Mouse (Mus musculus) liver, postnatal 0 days (tissue): Measurements from ENCODE around the gene Jhy. TPM values are rescaled to one million over a fixed set of nuclear protein-coding genes. Genes with fewer than 3 reads are reported as not detected.

ENCODE experiments used
- ATAC-seq: fragments of 200-750 bp; cut with Nextera tagmentation; 2 replicates; pipeline ENCODE4 v1.8.0; 2017; ENCODE audit warnings: mild to moderate bottlenecking, moderate library complexity
- DNase-seq: peaks from one replicate; pipeline ENCODE4 v3.0.0-alpha.2; 2016
- H3K27ac ChIP-seq: fragments of 300-500 bp; sonication (generic); 2 replicates; pipeline ENCODE4 v1.5.1; 2014; ENCODE audit warnings: antibody characterized with exemption, moderate library complexity, mild to moderate bottlenecking, low read depth
- H3K27me3 ChIP-seq: fragments of 300-500 bp; sonication (generic); 2 replicates; pipeline ENCODE4 v1.6.1; 2014; ENCODE audit warnings: low read length, control low read depth, mixed read lengths; ENCODE audit not compliant: insufficient read depth
- H3K36me3 ChIP-seq: fragments of 300-500 bp; sonication (generic); replicated peaks from 2 replicates; pipeline ENCODE4 v1.6.1; 2014; ENCODE audit warnings: mild to moderate bottlenecking, control low read depth, low read length, moderate library complexity, mixed read lengths; ENCODE audit not compliant: insufficient read depth
- H3K4me1 ChIP-seq: fragments of 300-500 bp; sonication (generic); 2 replicates; pipeline ENCODE4 v1.6.1; 2014; ENCODE audit warnings: antibody characterized with exemption, mild to moderate bottlenecking, control low read depth; ENCODE audit not compliant: insufficient read depth
- H3K4me2 ChIP-seq: fragments of 300-500 bp; sonication (generic); 2 replicates; pipeline ENCODE4 v1.6.1; 2014; ENCODE audit warnings: low read depth, mild to moderate bottlenecking, low read length, moderate library complexity, mixed read lengths
- H3K4me3 ChIP-seq: fragments of 300-500 bp; sonication (generic); 2 replicates; pipeline ENCODE4 v1.5.1; 2014; ENCODE audit warnings: low read depth, low read length
- H3K9ac ChIP-seq: fragments of 300-500 bp; sonication (generic); replicated peaks from 2 replicates; pipeline ENCODE4 v1.6.1; 2014; ENCODE audit warnings: mild to moderate bottlenecking, moderate library complexity
- H3K9me3 ChIP-seq: fragments of 300-500 bp; sonication (generic); 2 replicates; pipeline ENCODE4 v1.6.1; 2016; ENCODE audit warnings: mild to moderate bottlenecking, control low read depth, low read length, mixed read lengths
- CTCF ChIP-seq: sonication (generic); IDR thresholded peaks from 2 replicates; pipeline ENCODE4 v1.5.1; 2016; ENCODE audit warnings: antibody characterized with exemption, low read depth
- EP300 ChIP-seq: IDR thresholded peaks from 2 replicates; pipeline ENCODE4 v1.6.1; 2016; ENCODE audit warnings: antibody characterized with exemption, low read depth, mild to moderate bottlenecking
- WGBS: fragments of 180-500 bp; shearing (Covaris S2); extraction: QIAGEN DNeasy Blood & Tissue Kit; methylation state at CpG from one replicate; pipeline ENCODE4 v1.1.7; 2014; ENCODE audit not compliant: insufficient replicate concordance; 5-methylcytosine and 5-hydroxymethylcytosine counted together
- polyA plus RNA-seq: library from polyadenylated mRNA; unstranded; fragments of >200 nt; fragmentation: Nextera tagmentation; extraction: Ambion mirVana; gene quantifications from 2 replicates; pipeline ENCODE4 v1.2.1, GENCODE M21; 2015

Jhy gene
- polyA plus RNA-seq, 1 experiment from 2014 or later = not detected

GRCm38 (mm10) chr9:40872156-40872478, 91.8 kb downstream of the Jhy start:
- 6% methylated on average over 8 of the region's 8 CpGs for WGBS
- Histone ChIP-seq H3K9me3 (no peaks in the 10 kb centered on the region), H3K27ac (no peak overlapping the region), H3K4me2 (peak overlapping the region; percentile 62; the same call in 1 of the 2 replicates), H3K4me3 (no peak overlapping the region), H3K4me1 (no peaks in the 10 kb centered on the region; the same call in 1 of the 2 replicates), H3K9ac (no peak overlapping the region), H3K27me3 (peaks cover 76% of the 10 kb centered on the region), H3K36me3 (no peaks in the 10 kb centered on the region)
- ATAC-seq = no peak
- DNase-seq = no peak
- peak; percentile 33; the same call in 1 of the 2 replicates for TF ChIP-seq CTCF
- no peak for TF ChIP-seq EP300

GRCm38 (mm10) chr9:40871369-40872155, 92.4 kb downstream of the Jhy start:
- Histone ChIP-seq H3K27me3 (peaks cover 70% of the 10 kb centered on the region), H3K9ac (no peak overlapping the region), H3K9me3 (no peaks in the 10 kb centered on the region), H3K4me1 (no peaks in the 10 kb centered on the region), H3K27ac (no peak overlapping the region), H3K36me3 (no peaks in the 10 kb centered on the region), H3K4me3 (no peak overlapping the region), H3K4me2 (peak overlapping the region; percentile 62)
- TF ChIP-seq EP300 = no peak
- TF ChIP-seq CTCF = no peak
- ATAC-seq (no peak), DNase-seq (no peak)
- WGBS = 3% methylated on average over 34 of the region's 34 CpGs

DNA sequence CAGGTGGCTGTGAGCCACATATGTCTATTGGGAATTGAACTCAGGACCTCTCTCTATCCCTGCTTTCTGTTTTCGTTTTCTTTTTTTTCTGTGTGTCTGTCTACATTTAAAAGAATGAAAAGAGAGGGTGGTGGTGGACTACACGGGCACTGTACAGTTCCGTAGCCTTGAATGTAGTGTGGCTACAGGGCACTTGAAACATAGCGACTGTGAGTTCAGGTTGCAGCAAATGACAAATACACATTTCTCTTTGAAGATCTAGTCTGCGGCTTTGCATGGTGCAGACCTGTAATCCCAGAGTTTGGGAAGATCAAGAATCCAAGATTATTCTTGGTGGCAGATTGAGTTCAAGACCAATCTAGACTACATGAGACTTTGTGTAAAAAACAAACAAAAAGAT, 93.6 kb downstream of the Jhy start:
- H3K4me1 ChIP-seq = no peaks in the 10 kb centered on the region
- ATAC-seq = no peak
- DNase-seq = no peak
- H3K36me3 ChIP-seq = no peaks in the 10 kb centered on the region
- no peak for TF ChIP-seq EP300
- TF ChIP-seq CTCF = no peak
- H3K9me3 ChIP-seq = no peaks in the 10 kb centered on the region
- H3K4me3 ChIP-seq = no peak overlapping the region
- H3K9ac ChIP-seq = no peak overlapping the region
- H3K4me2 ChIP-seq = no peak overlapping the region
- peaks cover 58% of the 10 kb centered on the region for H3K27me3 ChIP-seq
- 74% methylated on average over 5 of the region's 5 CpGs for WGBS
- no peak overlapping the region for H3K27ac ChIP-seq

GRCm38 (mm10) chr9:40859196-40859595, 104.7 kb downstream of the Jhy start:
- Histone ChIP-seq H3K9me3 (no peaks in the 10 kb centered on the region), H3K4me2 (peak overlapping the region; percentile 26; the same call in 1 of the 2 replicates), H3K36me3 (no peaks in the 10 kb centered on the region), H3K4me3 (no peak overlapping the region), H3K4me1 (no peaks in the 10 kb centered on the region), H3K9ac (no peak overlapping the region), H3K27ac (no peak overlapping the region), H3K27me3 (peaks cover 20% of the 10 kb centered on the region)
- ATAC-seq (no peak), DNase-seq (no peak)
- no peak for TF ChIP-seq CTCF
- TF ChIP-seq EP300 = no peak
- 20% methylated on average over 9 of the region's 9 CpGs for WGBS

- no peak for DNase-seq
- H3K27me3 ChIP-seq = peaks cover 20% of the 10 kb centered on the region
- no peak for ATAC-seq
- TF ChIP-seq EP300 (no peak), CTCF (no peak)
- H3K27ac ChIP-seq = no peak overlapping the region
- peak overlapping the region; percentile 26 for H3K4me2 ChIP-seq
- WGBS = 14% methylated on average over 21 of the region's 21 CpGs
- H3K9ac ChIP-seq = no peak overlapping the region
- no peaks in the 10 kb centered on the region for H3K9me3 ChIP-seq
- H3K4me1 ChIP-seq = no peaks in the 10 kb centered on the region
- H3K36me3 ChIP-seq = no peaks in the 10 kb centered on the region
- peak overlapping the region; percentile 4; the same call in 1 of the 2 replicates for H3K4me3 ChIP-seq
Measured at GRCm38 (mm10) chr9:40858461-40859160, 105.3 kb downstream of the Jhy start.

DNA sequence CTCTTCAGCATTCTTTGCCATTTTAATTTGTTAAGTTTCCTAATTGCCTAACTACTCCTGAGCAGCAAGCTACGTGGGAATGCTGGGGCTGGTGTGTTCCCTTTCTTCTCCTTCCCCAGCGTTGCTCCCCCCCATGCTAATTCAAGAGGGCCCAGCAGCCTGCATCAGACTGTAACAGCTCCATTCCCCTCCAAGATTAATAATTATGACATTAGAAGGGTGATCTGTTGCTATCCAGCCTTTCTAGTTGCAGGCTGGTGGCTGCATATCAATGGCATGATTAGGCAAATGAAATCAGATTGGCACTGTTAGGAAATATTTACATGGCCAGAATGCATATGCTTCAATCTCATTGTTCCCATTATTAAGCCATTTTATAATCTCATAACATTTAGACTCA, 112.4 kb downstream of the Jhy start:
- Histone ChIP-seq H3K4me1 (no peaks in the 10 kb centered on the region), H3K4me3 (no peak overlapping the region), H3K4me2 (no peak overlapping the region), H3K9ac (no peak overlapping the region), H3K36me3 (no peaks in the 10 kb centered on the region), H3K27ac (no peak overlapping the region), H3K9me3 (no peaks in the 10 kb centered on the region), H3K27me3 (0 out of 2 replicates have a peak, but pooled peaks cover under 1% of the 10 kb centered on the region)
- no peak for TF ChIP-seq CTCF
- no peak for ATAC-seq
- 56% methylated on average over 2 of the region's 2 CpGs for WGBS
- no peak for DNase-seq

Other genes starting within 250 kb of the Jhy start
- gene Hspa8, start 163.1 kb downstream of the Jhy start, polyA plus RNA-seq = 750 and 793 TPM in 2 replicates
- gene Bsx, start 90.0 kb downstream of the Jhy start, polyA plus RNA-seq = not detected in 2 replicates
- 0.06 and 0.08 TPM in 2 replicates for gene Crtam, start 40.5 kb upstream of the Jhy start, polyA plus RNA-seq
- gene Ubash3b, start 197.6 kb upstream of the Jhy start, polyA plus RNA-seq = 6.6 TPM in 2 replicates